9 mouse cellular contexts compared by ENCODE assay signal in the genomic region with DNA sequence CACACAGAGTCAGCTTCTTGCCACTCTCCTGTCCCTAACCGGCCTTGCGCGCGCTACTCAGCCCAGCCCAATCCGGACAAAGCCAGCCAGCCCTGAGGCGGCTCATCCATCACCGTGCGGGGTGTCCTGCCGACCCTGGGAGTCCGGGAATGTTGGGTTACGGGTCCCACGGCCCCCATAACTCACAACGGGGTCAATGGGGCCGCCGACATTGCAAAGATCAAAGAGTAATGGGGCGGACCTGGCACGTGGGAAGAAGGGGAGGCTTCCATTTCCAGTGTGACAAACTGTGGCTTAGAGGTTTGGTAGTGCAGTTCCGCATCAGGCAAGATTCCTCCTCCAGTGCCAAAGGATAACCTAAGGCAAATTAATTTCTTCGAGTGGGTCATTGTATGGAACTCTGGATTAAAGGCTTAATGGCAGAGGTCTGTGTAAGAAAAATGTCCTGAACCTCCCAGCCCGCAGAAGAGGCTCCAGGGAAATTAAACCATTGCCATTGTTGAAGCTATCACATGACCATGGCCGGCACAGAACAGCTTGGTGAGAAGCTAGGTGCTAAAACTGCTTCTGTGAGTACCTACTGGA. TPM values are rescaled to one million over a fixed set of nuclear protein-coding genes. Genes with fewer than 3 reads are reported as not detected.
DNase-seq lines count a peak whose midpoint lies in the region; ATAC-seq lines count a peak whose summit lies in the region.
"Had no signal": no experiment of that assay in that cellular context is flagged by ENCODE, and none has a peak within 500 bp of the region (broad histone marks: within the 10 kb centered on the region; RNA-seq: fewer than 3 reads in every experiment).

No protein-coding gene starts in this region.

- peaks cover 72% of the 10 kb centered on the region for H3K27me3 ChIP-seq in megakaryocyte, embryonic 14.5 days (replicated peaks)
- H3K27me3 ChIP-seq in limb, embryonic 12.5 days = peaks cover 24% of the 10 kb centered on the region
- H3K27me3 ChIP-seq in stomach, embryonic 16.5 days (ENCODE audit: control insufficient read depth, insufficient read depth, low read length) = peaks cover 32% of the 10 kb centered on the region

- peak overlapping the region; percentile 82 for H3K27ac ChIP-seq in limb, embryonic 12.5 days
- no peak overlapping the region for H3K27ac ChIP-seq in stomach, embryonic 16.5 days (ENCODE audit: low read length)
- H3K27ac ChIP-seq: liver, embryonic 15.5 days had no signal

- intact Hi-C loops in gastrocnemius, postnatal 36 days (cut with DNase I) = no loop called here

- peaks cover 54% of the 10 kb centered on the region for H3K4me1 ChIP-seq in megakaryocyte, embryonic 14.5 days
- peaks cover 20% of the 10 kb centered on the region; the same call in 1 of the 2 replicates for H3K4me1 ChIP-seq in limb, embryonic 12.5 days (replicated peaks)
- peaks cover 5% of the 10 kb centered on the region; the same call in 1 of the 2 replicates for H3K4me1 ChIP-seq in stomach, embryonic 16.5 days (ENCODE audit: control insufficient read depth, insufficient read depth, low read length)

- peak overlapping the region; percentile 88 for H3K4me2 ChIP-seq in limb, embryonic 12.5 days
- H3K4me2 ChIP-seq in stomach, embryonic 16.5 days (ENCODE audit: low read depth, low read length) = peak overlapping the region; percentile 98

- ATAC-seq in megakaryocyte, adult 5-6 weeks (ENCODE audit: poor library complexity, severe bottlenecking) = no peak
- peak; percentile 63; the same call in 1 of the 2 replicates for ATAC-seq in limb, embryonic 12.5 days (ENCODE audit: insufficient number of reproducible peaks, insufficient read depth, low FRiP score, low TSS enrichment, low read depth)
- no peak for ATAC-seq in stomach, embryonic 16.5 days (ENCODE audit: insufficient read depth, low FRiP score)

- H3K4me3 ChIP-seq in megakaryocyte, embryonic 14.5 days (replicated peaks) = peak overlapping the region; percentile 92
- peak overlapping the region; percentile 84 for H3K4me3 ChIP-seq in limb, embryonic 12.5 days (replicated peaks)
- H3K4me3 ChIP-seq in stomach, embryonic 16.5 days (replicated peaks; ENCODE audit: low read length) = peak overlapping the region; percentile 66

- peak; percentile 34 for DNase-seq in adrenal gland, postnatal 10 days
- DNase-seq in adrenal gland, postnatal 25 days = no peak
- no peak for DNase-seq in gastrocnemius, postnatal 36 days
- no peak for DNase-seq in left cerebral cortex, adult 9 months (ENCODE audit: low spot score in 2 of 2)

- peak overlapping the region; percentile 91 for H3K9ac ChIP-seq in limb, embryonic 12.5 days (replicated peaks)
- no peak overlapping the region; the same call in 1 of the 2 replicates for H3K9ac ChIP-seq in stomach, embryonic 16.5 days (ENCODE audit: low read length)
- H3K9ac ChIP-seq: liver, embryonic 15.5 days had no signal

- H3K36me3 ChIP-seq in megakaryocyte, embryonic 14.5 days (replicated peaks; ENCODE audit: low read length) = peaks cover 5% of the 10 kb centered on the region
- no peaks in the 10 kb centered on the region for H3K36me3 ChIP-seq in limb, embryonic 12.5 days
- H3K36me3 ChIP-seq in stomach, embryonic 16.5 days (ENCODE audit: control insufficient read depth, insufficient read depth, low read length) = no peaks in the 10 kb centered on the region
- H3K36me3 ChIP-seq: liver, embryonic 15.5 days had no signal

- WGBS in limb, embryonic 12.5 days = under 1% methylated on average over 21 of the region's 21 CpGs
- WGBS in stomach, embryonic 16.5 days = 1% methylated on average over 21 of the region's 21 CpGs

- H3K9me3 ChIP-seq in megakaryocyte, embryonic 14.5 days = peaks cover 9% of the 10 kb centered on the region
- H3K9me3 ChIP-seq in limb, embryonic 12.5 days = 0 out of 2 replicates have a peak, but pooled peaks cover 5% of the 10 kb centered on the region
- H3K9me3 ChIP-seq in stomach, embryonic 16.5 days (replicated peaks; ENCODE audit: control insufficient read depth, low read length) = no peaks in the 10 kb centered on the region
- H3K9me3 ChIP-seq: liver, embryonic 15.5 days had no signal

RNA-seq across cellular contexts. Expression of a gene that starts 1.1 kb away (rescaled TPM):
- under 1 TPM; 0.18 to 0.27 TPM for total RNA-seq in adrenal gland, postnatal 10 days (2021)
- total RNA-seq in adrenal gland, postnatal 25 days (2021) = 0.15 and 0.24 TPM in 2 replicates
- polyA plus RNA-seq in megakaryocyte, embryonic 14.5 days (2012; ENCODE audit: insufficient read depth, low replicate concordance) = 4.1 and 4.9 TPM in 2 replicates
- total RNA-seq in megakaryocyte, adult 5-6 weeks (2015) = not detected in 2 replicates
- 0.04 TPM in 1 of 2 replicates, not detected in the other for total RNA-seq in megakaryocyte, adult 5-6 weeks (2017)
- 1.8 and 1.9 TPM in 2 replicates for polyA plus RNA-seq in limb, embryonic 12.5 days (2016; fragmentation: Nextera tagmentation; extraction: Ambion mirVana)
- 0.04 and 0.06 TPM in 2 replicates for polyA plus RNA-seq in stomach, embryonic 16.5 days (2015; fragmentation: Nextera tagmentation; extraction: Ambion mirVana)
- total RNA-seq in gastrocnemius, postnatal 36 days (2021) = under 1 TPM in 1 of 2 experiments, not detected in 1; 0.10 TPM

RNA-seq across cellular contexts. Expression of a gene that starts 1.4 kb away (rescaled TPM):
- 10 to 100 TPM; 22.3 to 23.9 TPM for total RNA-seq in adrenal gland, postnatal 10 days (2021)
- total RNA-seq in adrenal gland, postnatal 25 days (2021) = 16.2 and 20.3 TPM in 2 replicates
- 26.0 and 35.6 TPM in 2 replicates for polyA plus RNA-seq in megakaryocyte, embryonic 14.5 days (2012; ENCODE audit: insufficient read depth, low replicate concordance)
- 21.9 and 25.3 TPM in 2 replicates for total RNA-seq in megakaryocyte, adult 5-6 weeks (2015)
- 3.6 and 5.9 TPM in 2 replicates for total RNA-seq in megakaryocyte, adult 5-6 weeks (2017)
- 104 and 107 TPM in 2 replicates for polyA plus RNA-seq in limb, embryonic 12.5 days (2016; fragmentation: Nextera tagmentation; extraction: Ambion mirVana)
- polyA plus RNA-seq in stomach, embryonic 16.5 days (2015; fragmentation: Nextera tagmentation; extraction: Ambion mirVana) = 35.1 and 36.1 TPM in 2 replicates
- 10 to 100 TPM; 10.9 to 12.6 TPM for total RNA-seq in gastrocnemius, postnatal 36 days (2021)

RNA-seq across cellular contexts. Expression of a gene that starts 20.4 kb away (rescaled TPM):
- total RNA-seq in adrenal gland, postnatal 10 days (2021) = 10 to 100 TPM; 30.4 to 31.3 TPM
- 45.2 and 55.3 TPM in 2 replicates for total RNA-seq in adrenal gland, postnatal 25 days (2021)
- 110 and 123 TPM in 2 replicates for polyA plus RNA-seq in megakaryocyte, embryonic 14.5 days (2012; ENCODE audit: insufficient read depth, low replicate concordance)
- 29.3 and 30.8 TPM in 2 replicates for total RNA-seq in megakaryocyte, adult 5-6 weeks (2015)
- total RNA-seq in megakaryocyte, adult 5-6 weeks (2017) = 13.5 and 16.8 TPM in 2 replicates
- polyA plus RNA-seq in limb, embryonic 12.5 days (2016; fragmentation: Nextera tagmentation; extraction: Ambion mirVana) = 11.8 and 11.9 TPM in 2 replicates
- 16.2 and 17.4 TPM in 2 replicates for polyA plus RNA-seq in stomach, embryonic 16.5 days (2015; fragmentation: Nextera tagmentation; extraction: Ambion mirVana)
- 10 to 100 TPM; 32.7 to 33.5 TPM for total RNA-seq in gastrocnemius, postnatal 36 days (2021)

RNA-seq across cellular contexts. Expression of a gene that starts 28.7 kb away (rescaled TPM):
- 1 to 10 TPM; 7.1 to 7.2 TPM for total RNA-seq in adrenal gland, postnatal 10 days (2021)
- 7.0 and 14.6 TPM in 2 replicates for total RNA-seq in adrenal gland, postnatal 25 days (2021)
- 3.8 and 7.4 TPM in 2 replicates for polyA plus RNA-seq in megakaryocyte, embryonic 14.5 days (2012; ENCODE audit: insufficient read depth, low replicate concordance)
- total RNA-seq in megakaryocyte, adult 5-6 weeks (2015) = 0.93 TPM in 1 of 2 replicates, not detected in the other
- 0.61 and 0.77 TPM in 2 replicates for total RNA-seq in megakaryocyte, adult 5-6 weeks (2017)
- 17.5 and 18.7 TPM in 2 replicates for polyA plus RNA-seq in limb, embryonic 12.5 days (2016; fragmentation: Nextera tagmentation; extraction: Ambion mirVana)
- polyA plus RNA-seq in stomach, embryonic 16.5 days (2015; fragmentation: Nextera tagmentation; extraction: Ambion mirVana) = 6.5 and 7.5 TPM in 2 replicates
- total RNA-seq in gastrocnemius, postnatal 36 days (2021) = 1 to 10 TPM; 6.3 to 9.1 TPM

RNA-seq across cellular contexts. Expression of a gene that starts 28.8 kb away (rescaled TPM):
- total RNA-seq in adrenal gland, postnatal 10 days (2021) = 1 to 10 TPM; 2.3 to 3.3 TPM
- total RNA-seq in adrenal gland, postnatal 25 days (2021) = 4.5 and 4.7 TPM in 2 replicates
- 60.5 and 134 TPM in 2 replicates for polyA plus RNA-seq in megakaryocyte, embryonic 14.5 days (2012; ENCODE audit: insufficient read depth, low replicate concordance)
- total RNA-seq in megakaryocyte, adult 5-6 weeks (2015) = not detected in 2 replicates
- not detected in 2 replicates for total RNA-seq in megakaryocyte, adult 5-6 weeks (2017)
- 2.5 and 3.3 TPM in 2 replicates for polyA plus RNA-seq in limb, embryonic 12.5 days (2016; fragmentation: Nextera tagmentation; extraction: Ambion mirVana)
- polyA plus RNA-seq in stomach, embryonic 16.5 days (2015; fragmentation: Nextera tagmentation; extraction: Ambion mirVana) = 0.29 and 0.58 TPM in 2 replicates
- total RNA-seq in gastrocnemius, postnatal 36 days (2021) = not detected
